Mouse (Mus musculus) spleen, adult 2 months (tissue): ENCODE measurements around the gene Grin2c.

Experiments used
- CTCF ChIP-seq: fragments of 200-500 bp; IDR thresholded peaks from 2 replicates; pipeline ENCODE4 v1.5.1; 2011; ENCODE audit warnings: mild to moderate bottlenecking, inconsistent platforms; ENCODE audit not compliant: insufficient read depth, insufficient read length, insufficient replicate concordance; ENCODE audit errors: extremely low read depth
- POLR2A ChIP-seq: fragments of 200-500 bp; IDR thresholded peaks from 2 replicates; pipeline ENCODE4 v1.6.1; 2011; ENCODE audit warnings: low read depth, low read length, inconsistent platforms

GRCm38 (mm10) chr11:115270148-115270861 is 3.3 kb upstream of the Grin2c start:
- TF ChIP-seq CTCF: peak; percentile 83; the same call in 1 of the 2 replicates
- no peak for TF ChIP-seq POLR2A
